Comparison of ENCODE assay signal across 34 mouse cellular contexts in the genomic region with DNA sequence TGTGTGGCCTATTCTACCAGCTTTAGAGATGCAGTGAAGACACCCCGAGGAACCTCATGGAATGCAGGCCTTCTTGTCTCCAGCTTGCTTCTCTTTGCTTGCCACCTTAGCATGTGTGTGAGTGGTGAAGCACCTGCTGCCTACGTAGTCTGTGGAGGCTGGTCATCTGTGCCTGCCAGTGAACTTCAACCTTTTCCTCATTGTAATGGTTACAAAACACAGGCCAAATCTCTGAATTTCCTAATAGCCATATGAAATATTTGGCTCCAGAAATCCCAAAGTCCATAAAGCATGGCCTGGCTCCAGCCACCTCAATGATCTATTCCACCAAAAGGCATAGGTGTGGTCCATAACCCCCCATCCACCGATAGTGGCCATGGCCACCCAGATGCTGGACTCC.
"Had no signal": no experiment of that assay in that cellular context is flagged by ENCODE, and none has a peak within 500 bp of the region (broad histone marks: within the 10 kb centered on the region; RNA-seq: fewer than 3 reads in every experiment).

No protein-coding gene starts in this region.

- H3K27ac ChIP-seq: heart, embryonic 10.5 days; heart, embryonic 13.5 days; heart, embryonic 15.5 days; hindbrain, embryonic 10.5 days; hindbrain, embryonic 12.5 days; hindbrain, embryonic 13.5 days; hindbrain, embryonic 14.5 days; hindbrain, embryonic 15.5 days; hindbrain, postnatal 0 days; intestine, embryonic 15.5 days; kidney, embryonic 15.5 days; kidney, postnatal 0 days; layer of hippocampus, adult 2 months had no signal

- H3K4me2 ChIP-seq: heart, embryonic 11.5 days; heart, embryonic 13.5 days; heart, embryonic 15.5 days; hindbrain, embryonic 12.5 days; hindbrain, embryonic 13.5 days; hindbrain, embryonic 14.5 days; hindbrain, embryonic 15.5 days; intestine, embryonic 15.5 days; kidney, embryonic 15.5 days had no signal

- H3K9me3 ChIP-seq: heart, embryonic 13.5 days; heart, embryonic 15.5 days; hindbrain, embryonic 12.5 days; hindbrain, embryonic 13.5 days; hindbrain, embryonic 15.5 days; intestine, embryonic 15.5 days; kidney, embryonic 15.5 days had no signal

- H3K36me3 ChIP-seq: heart, embryonic 10.5 days; heart, embryonic 13.5 days; heart, embryonic 15.5 days; hindbrain, embryonic 10.5 days; hindbrain, embryonic 12.5 days; hindbrain, embryonic 13.5 days; hindbrain, embryonic 15.5 days; intestine, embryonic 15.5 days; kidney, embryonic 15.5 days had no signal

- ATAC-seq: hindbrain, embryonic 16.5 days; hindbrain, postnatal 0 days; inflammation-experienced regulatory T-cells, adult 6 months; intestine, embryonic 15.5 days; intestine, embryonic 16.5 days; intestine, postnatal 0 days had no signal

- H3K27me3 ChIP-seq: heart, embryonic 15.5 days; hindbrain, embryonic 15.5 days had no signal

- H3K4me3 ChIP-seq: heart, embryonic 10.5 days; heart, embryonic 13.5 days; heart, embryonic 15.5 days; hindbrain, embryonic 10.5 days; hindbrain, embryonic 12.5 days; hindbrain, embryonic 13.5 days; hindbrain, embryonic 15.5 days; intestine, embryonic 15.5 days; kidney, embryonic 15.5 days; layer of hippocampus, adult 2 months had no signal

- H3K9ac ChIP-seq: heart, embryonic 13.5 days; heart, embryonic 15.5 days; hindbrain, embryonic 12.5 days; hindbrain, embryonic 13.5 days; hindbrain, embryonic 14.5 days; hindbrain, embryonic 15.5 days; intestine, embryonic 15.5 days; kidney, embryonic 15.5 days had no signal

- DNase-seq: heart, postnatal 10 days; heart, postnatal 14 days; heart, postnatal 36 days; heart, postnatal 4 days; kidney, adult 11 months; kidney, adult 18-20 months; kidney, adult 2 months; kidney, adult 8-10 months; kidney, adult 9 months; kidney, postnatal 10 days; kidney, postnatal 14 days; kidney, postnatal 25 days; kidney, postnatal 36 days; kidney, postnatal 4 days; layer of hippocampus, adult 9-11 months; layer of hippocampus, postnatal 36 days had no signal
